Mouse (Mus musculus) neural tube, embryonic 11.5 days (tissue): ENCODE results near the gene Cog1. TPM values are rescaled to one million over a fixed set of nuclear protein-coding genes. Genes with fewer than 3 reads are reported as not detected.

ENCODE experiments used
- ATAC-seq: fragments of 200-750 bp; cut with Nextera tagmentation; 2 replicates; pipeline ENCODE4 v1.8.0; 2017; ENCODE audit warnings: moderate number of reproducible peaks, mild to moderate bottlenecking, moderate TSS enrichment, moderate library complexity; ENCODE audit not compliant: insufficient read depth, low FRiP score, low TSS enrichment
- DNase-seq: peaks from one replicate; pipeline ENCODE4 v3.0.0-alpha.2; 2015; ENCODE audit warnings: low spot score
- H3K27ac ChIP-seq: fragments of 300-500 bp; sonication (generic); 2 replicates; pipeline ENCODE4 v1.5.1; 2014; ENCODE audit warnings: low read depth, mild to moderate bottlenecking, low read length
- H3K27me3 ChIP-seq: fragments of 300-500 bp; sonication (generic); 2 replicates; pipeline ENCODE4 v1.6.1; 2014; ENCODE audit warnings: mild to moderate bottlenecking, low read length, mixed read lengths; ENCODE audit not compliant: control insufficient read depth, insufficient read depth
- H3K36me3 ChIP-seq: fragments of 300-500 bp; sonication (generic); 2 replicates; pipeline ENCODE4 v1.6.1; 2014; ENCODE audit warnings: mild to moderate bottlenecking, low read length, moderate library complexity, mixed read lengths; ENCODE audit not compliant: control insufficient read depth, insufficient read depth
- H3K4me1 ChIP-seq: fragments of 300-500 bp; sonication (generic); 2 replicates; pipeline ENCODE4 v1.6.1; 2014; ENCODE audit warnings: low read length, mixed read lengths; ENCODE audit not compliant: control insufficient read depth, insufficient read depth
- H3K4me2 ChIP-seq: fragments of 300-500 bp; sonication (generic); 2 replicates; pipeline ENCODE4 v1.6.1; 2014; ENCODE audit warnings: low read depth, mild to moderate bottlenecking, moderate library complexity
- H3K4me3 ChIP-seq: fragments of 300-500 bp; sonication (generic); 2 replicates; pipeline ENCODE4 v1.5.1; 2014; ENCODE audit warnings: low read depth, low read length
- H3K9ac ChIP-seq: fragments of 300-500 bp; sonication (generic); 2 replicates; pipeline ENCODE4 v1.6.1; 2014; ENCODE audit warnings: mild to moderate bottlenecking, low read length
- H3K9me3 ChIP-seq: fragments of 300-500 bp; sonication (generic); 2 replicates; pipeline ENCODE4 v1.6.1; 2016; ENCODE audit warnings: low read length; ENCODE audit not compliant: control insufficient read depth
- WGBS: fragments of 180-500 bp; shearing (Covaris S2); extraction: QIAGEN DNeasy Blood & Tissue Kit; methylation state at CpG from one replicate; pipeline ENCODE4 v1.1.7; 2014; 5-methylcytosine and 5-hydroxymethylcytosine counted together
- polyA plus RNA-seq: library from polyadenylated mRNA; unstranded; fragments of >200 nt; fragmentation: Nextera tagmentation; extraction: Ambion mirVana; gene quantifications from 2 replicates; pipeline ENCODE4 v1.2.1, GENCODE M21; 2014

Cog1 gene
- polyA plus RNA-seq, 1 experiment from 2014 or later = 44.3 TPM

- no peaks in the 10 kb centered on the region for H3K9me3 ChIP-seq
- no peaks in the 10 kb centered on the region for H3K27me3 ChIP-seq
- DNase-seq (no peak), ATAC-seq (no peak)
- no peak overlapping the region for H3K4me2 ChIP-seq
- H3K27ac ChIP-seq = no peak overlapping the region
- peaks cover 4% of the 10 kb centered on the region; the same call in 1 of the 2 replicates for H3K36me3 ChIP-seq
- peaks cover 8% of the 10 kb centered on the region for H3K4me1 ChIP-seq
- H3K9ac ChIP-seq = no peak overlapping the region
- H3K4me3 ChIP-seq = no peak overlapping the region
- 85% methylated on average over 8 of the region's 8 CpGs for WGBS
Observed at GRCm38 (mm10) chr11:113678373-113678772, 29.4 kb downstream of the Cog1 start.

DNA sequence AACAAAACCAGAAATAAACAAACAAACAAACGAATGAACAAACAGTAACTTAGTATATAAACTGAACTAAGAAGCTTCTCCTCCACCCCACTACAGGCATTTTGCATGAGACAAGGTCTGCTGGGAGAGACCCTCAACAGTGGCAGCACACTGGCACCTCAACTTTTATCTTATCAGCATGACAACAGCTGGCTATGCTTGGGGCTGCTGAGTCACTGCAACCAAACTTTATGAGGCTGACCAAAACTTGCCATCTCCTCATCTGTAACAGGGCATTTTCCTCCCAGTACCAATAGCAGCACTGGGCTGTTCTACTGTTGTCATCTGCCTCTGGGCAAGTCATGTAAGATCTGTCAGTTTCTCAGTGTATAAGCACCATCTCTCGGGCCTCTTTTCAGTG lies 32.0 kb downstream of the Cog1 start:
- H3K9me3 ChIP-seq = no peaks in the 10 kb centered on the region
- no peak overlapping the region for H3K4me3 ChIP-seq
- H3K27ac ChIP-seq = no peak overlapping the region
- WGBS = 82% methylated on average over 2 of the region's 2 CpGs
- no peak overlapping the region for H3K9ac ChIP-seq
- H3K4me1 ChIP-seq = peaks cover 8% of the 10 kb centered on the region
- no peak for ATAC-seq
- H3K27me3 ChIP-seq = no peaks in the 10 kb centered on the region
- no peak for DNase-seq
- H3K4me2 ChIP-seq = no peak overlapping the region
- H3K36me3 ChIP-seq = peaks cover 4% of the 10 kb centered on the region; the same call in 1 of the 2 replicates

DNA sequence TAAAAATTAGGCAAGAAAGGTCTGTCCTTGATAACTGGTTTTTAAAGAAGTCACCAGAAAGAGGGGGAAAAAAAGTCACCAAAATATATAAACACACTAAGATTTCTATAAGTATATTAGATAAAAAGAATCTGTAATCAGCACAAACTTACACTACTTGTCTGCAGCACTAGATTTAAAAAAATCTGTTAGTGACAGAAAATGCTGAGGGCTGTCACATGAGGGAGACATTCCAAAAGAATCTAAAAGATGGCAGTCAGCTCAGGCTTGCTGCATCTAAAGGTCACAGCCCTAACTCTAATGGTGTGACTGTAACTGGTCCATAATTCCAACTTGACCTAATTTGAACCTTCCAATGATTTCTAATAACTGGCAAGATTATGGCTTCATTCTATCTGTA lies 33.0 kb downstream of the Cog1 start:
- Histone ChIP-seq H3K9me3 (no peaks in the 10 kb centered on the region), H3K4me3 (no peak overlapping the region), H3K9ac (no peak overlapping the region), H3K4me1 (peaks cover 13% of the 10 kb centered on the region), H3K4me2 (peak overlapping the region; percentile 86; the same call in 1 of the 2 replicates), H3K27me3 (no peaks in the 10 kb centered on the region), H3K27ac (no peak overlapping the region), H3K36me3 (peaks cover under 1% of the 10 kb centered on the region; the same call in 1 of the 2 replicates)
- DNase-seq = no peak
- no peak for ATAC-seq

DNA sequence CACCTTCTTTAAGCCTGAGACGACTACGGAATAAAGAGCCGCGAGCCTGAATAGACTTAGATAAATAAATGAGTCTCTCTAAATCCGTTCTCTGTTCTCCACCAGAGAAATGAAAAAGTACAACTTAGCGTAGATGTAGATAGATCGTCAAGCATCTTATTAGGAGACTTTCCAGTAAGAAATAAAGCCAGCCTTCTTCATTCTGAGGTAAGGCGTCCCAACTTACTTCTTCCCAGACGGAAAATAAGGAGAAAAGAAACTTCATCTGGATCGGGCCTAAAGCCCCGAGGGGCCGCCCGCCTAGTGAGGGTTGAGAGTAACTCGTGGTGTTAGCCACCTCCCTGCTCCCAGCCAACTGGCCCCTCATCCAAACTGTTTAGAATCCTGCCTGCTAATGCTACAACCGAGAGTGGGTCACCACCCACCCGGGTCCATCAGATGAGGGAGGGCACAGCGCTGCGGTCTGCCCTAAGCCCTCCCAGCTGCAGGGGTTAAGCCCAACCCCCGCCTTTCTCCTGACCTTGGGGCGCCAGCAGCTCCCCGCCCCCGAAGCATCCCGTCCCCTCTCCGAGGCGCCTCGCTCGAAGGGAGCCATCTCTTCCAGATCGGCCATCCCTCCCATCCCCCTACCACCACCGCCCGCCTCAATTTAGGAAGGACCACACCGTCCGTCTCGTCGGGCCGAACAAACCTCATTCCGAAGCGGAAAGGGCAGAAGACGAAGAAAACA lies 34.1 kb downstream of the Cog1 start:
- H3K9ac ChIP-seq = peak overlapping the region; percentile 87
- no peaks in the 10 kb centered on the region for H3K27me3 ChIP-seq
- no peaks in the 10 kb centered on the region for H3K9me3 ChIP-seq
- peak overlapping the region; percentile 95 for H3K27ac ChIP-seq
- peak; percentile 14 for ATAC-seq
- WGBS = 4% methylated on average over 38 of the region's 38 CpGs
- DNase-seq = peak; percentile 69
- peaks cover 14% of the 10 kb centered on the region for H3K4me1 ChIP-seq
- peak overlapping the region; percentile 86 for H3K4me2 ChIP-seq
- H3K4me3 ChIP-seq = peak overlapping the region; percentile 91
- H3K36me3 ChIP-seq = no peaks in the 10 kb centered on the region

- peaks cover 14% of the 10 kb centered on the region for H3K4me1 ChIP-seq
- peak overlapping the region; percentile 86 for H3K4me2 ChIP-seq
- H3K27ac ChIP-seq = peak overlapping the region; percentile 95
- H3K27me3 ChIP-seq = no peaks in the 10 kb centered on the region
- ATAC-seq = peak; percentile 73
- H3K9me3 ChIP-seq = no peaks in the 10 kb centered on the region
- H3K4me3 ChIP-seq = peak overlapping the region; percentile 91
- no peak for DNase-seq
- peak overlapping the region; percentile 87 for H3K9ac ChIP-seq
- under 1% methylated on average over 35 of the region's 38 CpGs for WGBS
- peaks cover under 1% of the 10 kb centered on the region for H3K36me3 ChIP-seq
Observed at GRCm38 (mm10) chr11:113683627-113683956, 34.6 kb downstream of the Cog1 start.

DNA sequence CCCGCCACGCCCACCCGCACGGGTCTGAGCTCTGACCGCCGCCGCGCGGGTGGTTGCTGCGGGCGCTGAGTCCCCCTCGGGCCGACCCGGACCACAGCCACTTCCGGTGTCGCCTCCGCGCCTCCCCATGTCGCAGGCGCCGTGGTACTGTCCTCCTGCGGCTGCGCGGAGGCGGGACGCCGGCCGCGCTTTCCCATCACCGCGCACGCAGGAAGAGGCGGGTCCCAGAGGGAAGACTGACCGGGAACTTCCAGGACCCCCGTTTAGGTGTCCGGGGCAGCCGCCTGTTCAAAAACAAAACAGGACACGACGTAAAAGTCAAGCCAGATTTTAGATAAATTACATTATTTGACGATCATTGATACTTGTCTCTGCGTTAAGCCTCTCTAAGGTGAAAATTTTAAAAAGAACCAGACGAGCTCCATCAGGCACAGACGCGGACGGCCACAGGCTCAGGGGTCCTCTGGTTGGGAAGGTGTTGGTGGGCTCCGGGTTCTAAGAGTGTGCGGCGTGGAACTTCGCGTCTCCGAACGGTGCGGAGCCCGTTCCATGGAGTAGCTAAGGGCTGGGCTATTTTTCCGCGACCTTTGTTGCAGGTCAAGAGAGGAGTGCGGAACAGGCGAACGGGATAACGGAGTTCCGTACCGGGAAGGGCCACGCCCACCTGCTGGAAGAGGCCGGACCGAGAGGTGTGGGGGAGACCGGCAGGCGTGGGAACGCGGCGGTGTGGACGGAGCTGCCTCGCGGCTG lies 35.2 kb downstream of the Cog1 start, which contains the start of the genes Fam104a and D11Wsu47e:
Gene Fam104a, minus strand, starts transcription at position 199 of the 750 bp plus-strand sequence.
Gene D11Wsu47e, plus strand, starts transcription at position 456 of the 750 bp plus-strand sequence.
- Histone ChIP-seq H3K27ac (peak within 1 kb of the TSS; percentile 95), H3K36me3 (peaks cover 6% of the 10 kb centered on the region), H3K4me3 (peak within 1 kb of the TSS; percentile 91), H3K4me1 (peaks cover 14% of the 10 kb centered on the region), H3K9me3 (no peaks in the 10 kb centered on the region), H3K9ac (peak within 1 kb of the TSS; percentile 87), H3K27me3 (no peaks in the 10 kb centered on the region), H3K4me2 (peak within 1 kb of the TSS; percentile 86)
- DNase-seq = peak; percentile 98
- ATAC-seq = peak; percentile 92
- WGBS = under 1% methylated on average over 73 of the region's 73 CpGs

DNA sequence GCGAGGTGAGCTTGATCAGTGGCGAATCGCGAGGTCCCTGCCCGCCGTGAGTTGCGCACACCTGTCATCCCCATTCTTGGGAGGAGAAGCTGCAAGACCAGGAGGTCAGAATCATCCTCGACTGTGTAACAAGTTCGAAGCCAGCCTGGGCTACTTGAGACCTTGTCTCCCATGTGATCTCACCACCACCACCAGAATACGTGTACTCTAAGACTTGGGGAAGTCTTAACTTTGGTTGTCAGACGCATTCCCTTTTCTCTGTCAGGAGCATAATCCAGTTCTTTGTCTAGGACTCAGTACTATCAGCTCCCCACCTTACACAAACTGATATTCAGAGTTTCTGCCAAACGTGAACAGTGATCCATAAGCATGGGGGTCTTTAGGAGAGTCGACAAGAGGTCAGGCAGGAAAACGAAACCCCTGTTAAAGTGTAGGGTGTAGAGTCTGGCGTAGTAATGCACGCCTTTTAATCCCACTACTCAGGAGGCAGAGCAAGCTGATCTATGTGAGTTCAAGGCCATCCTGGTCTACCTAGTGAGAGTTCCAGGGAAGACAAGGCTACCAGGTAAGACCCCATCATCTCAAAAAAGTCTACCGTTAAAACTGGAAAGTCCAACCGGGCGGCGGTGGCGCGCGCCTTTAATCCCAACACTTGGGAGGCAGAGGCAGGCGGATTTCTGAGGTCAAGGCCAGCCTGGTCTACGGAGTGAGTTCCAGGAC lies 35.9 kb downstream of the Cog1 start:
- no peaks in the 10 kb centered on the region for H3K9me3 ChIP-seq
- peaks cover 14% of the 10 kb centered on the region for H3K4me1 ChIP-seq
- peak overlapping the region; percentile 86 for H3K4me2 ChIP-seq
- peak overlapping the region; percentile 91 for H3K4me3 ChIP-seq
- DNase-seq = no peak
- H3K9ac ChIP-seq = peak overlapping the region; percentile 87
- H3K27ac ChIP-seq = no peak overlapping the region
- no peak for ATAC-seq
- H3K36me3 ChIP-seq = peaks cover 8% of the 10 kb centered on the region
- H3K27me3 ChIP-seq = no peaks in the 10 kb centered on the region
- 44% methylated on average over 25 of the region's 25 CpGs for WGBS

DNA sequence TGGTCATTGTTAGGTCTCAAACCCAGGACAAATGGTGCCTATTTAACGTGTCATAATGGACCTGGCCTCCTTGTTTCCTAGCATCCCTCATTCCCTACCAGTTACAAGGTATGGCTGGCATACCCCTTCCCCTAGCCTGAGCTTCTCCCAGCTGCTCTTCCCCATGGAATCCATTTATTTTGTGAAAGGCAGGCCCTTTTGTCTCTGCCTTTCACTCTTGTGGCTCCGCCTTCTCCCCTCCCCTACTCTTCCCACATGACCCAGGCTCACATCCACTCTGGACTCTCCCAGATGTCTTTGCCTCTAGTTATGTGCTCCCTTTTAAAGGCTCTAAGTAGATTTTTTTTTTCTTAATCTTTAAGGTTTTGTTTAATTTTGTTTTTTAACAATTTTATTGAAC lies 38.1 kb downstream of the Cog1 start:
- peak; percentile 28; the same call in 1 of the 2 replicates for ATAC-seq
- Histone ChIP-seq H3K9me3 (no peaks in the 10 kb centered on the region), H3K4me3 (no peak overlapping the region), H3K27me3 (no peaks in the 10 kb centered on the region), H3K36me3 (peaks cover 8% of the 10 kb centered on the region), H3K4me1 (peaks cover 12% of the 10 kb centered on the region), H3K4me2 (no peak overlapping the region), H3K9ac (no peak overlapping the region), H3K27ac (peak overlapping the region; percentile 65)
- peak; percentile 68 for DNase-seq
- WGBS = 49% methylated on average over 2 of the region's 2 CpGs
